Mouse (Mus musculus) kidney, adult 18-20 months (tissue): Measurements from ENCODE around the gene Taf10.

ENCODE experiments used
- DNase-seq: peaks from one replicate; pipeline ENCODE4 v3.0.0; 2021

Gene Taf10

DNA sequence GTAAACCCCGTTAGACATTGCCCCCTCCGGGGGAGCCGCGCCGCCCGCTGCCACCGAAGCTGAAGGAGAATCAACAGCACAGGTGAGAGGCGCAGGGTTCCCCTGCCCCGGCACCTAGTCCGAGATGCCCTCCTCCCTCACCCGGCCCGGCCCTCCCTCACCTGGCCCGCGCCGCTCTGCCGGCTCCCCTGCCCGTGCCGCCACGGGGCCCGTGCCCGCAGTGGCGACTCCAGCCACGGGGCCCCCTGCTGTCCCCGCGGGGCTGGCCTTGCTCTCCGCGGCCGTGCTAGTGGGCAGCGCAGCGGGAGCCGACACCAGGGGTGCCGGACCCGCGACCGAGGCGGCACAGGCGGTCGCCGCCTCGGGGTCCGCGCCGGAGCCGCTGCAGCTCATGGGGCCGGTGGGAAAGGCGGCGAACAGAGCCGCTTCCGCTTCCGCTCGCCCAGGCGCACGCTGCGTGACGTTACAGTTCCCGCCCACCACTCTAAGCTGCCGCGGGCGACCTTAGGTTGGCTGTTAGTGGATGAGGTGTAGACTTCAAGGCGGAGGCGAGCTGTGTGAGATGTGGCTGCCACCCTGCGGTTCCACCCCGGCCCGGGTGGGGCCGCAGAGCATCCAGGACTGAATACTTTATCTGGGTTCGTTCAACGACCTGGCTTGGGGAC, at the start of gene Taf10:
Taf10 (minus strand) TSS at position 436 of the 665 bp plus-strand sequence.
- DNase-seq = peak; percentile 90

DNA sequence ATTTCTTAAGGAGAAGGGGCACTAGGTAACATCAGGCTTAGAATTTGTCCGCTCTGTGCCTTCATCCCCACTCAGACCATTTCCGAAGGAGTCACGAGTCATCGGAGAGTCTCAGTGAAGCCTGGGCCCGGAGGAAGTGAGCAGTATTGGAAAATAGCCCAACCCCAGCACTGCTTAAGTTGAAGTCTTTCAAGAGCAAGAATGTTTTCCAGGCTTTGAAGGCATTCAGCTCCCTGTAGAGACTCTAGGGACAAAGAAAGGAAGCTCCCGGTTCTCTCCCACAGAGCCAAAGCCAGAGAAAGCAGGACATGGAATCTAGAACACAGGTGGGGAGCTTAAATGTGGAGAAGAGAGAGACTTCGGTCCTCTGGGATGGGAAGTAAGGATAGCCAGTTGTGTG, 49.5 kb upstream of the Taf10 start:
- DNase-seq = no peak

DNA sequence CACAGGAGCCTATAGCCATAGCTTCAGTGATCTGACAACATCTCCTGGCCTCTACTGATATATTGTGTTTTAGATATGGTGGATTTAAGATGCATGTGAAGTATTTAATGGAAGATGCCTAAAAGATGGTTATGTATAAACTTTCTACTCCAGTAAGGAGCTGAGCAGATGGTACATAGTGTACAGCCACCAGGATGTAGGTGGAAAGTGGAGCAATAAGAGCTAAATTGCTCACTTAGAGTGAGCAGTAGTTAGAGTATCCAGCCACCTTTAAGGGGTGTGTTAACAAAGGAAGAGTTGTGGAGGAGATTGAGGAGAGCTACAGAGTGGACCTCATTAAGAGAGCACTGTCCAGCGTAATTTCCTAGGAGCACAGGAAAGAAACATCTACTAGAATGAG, 47.0 kb upstream of the Taf10 start:
- DNase-seq = no peak

DNA sequence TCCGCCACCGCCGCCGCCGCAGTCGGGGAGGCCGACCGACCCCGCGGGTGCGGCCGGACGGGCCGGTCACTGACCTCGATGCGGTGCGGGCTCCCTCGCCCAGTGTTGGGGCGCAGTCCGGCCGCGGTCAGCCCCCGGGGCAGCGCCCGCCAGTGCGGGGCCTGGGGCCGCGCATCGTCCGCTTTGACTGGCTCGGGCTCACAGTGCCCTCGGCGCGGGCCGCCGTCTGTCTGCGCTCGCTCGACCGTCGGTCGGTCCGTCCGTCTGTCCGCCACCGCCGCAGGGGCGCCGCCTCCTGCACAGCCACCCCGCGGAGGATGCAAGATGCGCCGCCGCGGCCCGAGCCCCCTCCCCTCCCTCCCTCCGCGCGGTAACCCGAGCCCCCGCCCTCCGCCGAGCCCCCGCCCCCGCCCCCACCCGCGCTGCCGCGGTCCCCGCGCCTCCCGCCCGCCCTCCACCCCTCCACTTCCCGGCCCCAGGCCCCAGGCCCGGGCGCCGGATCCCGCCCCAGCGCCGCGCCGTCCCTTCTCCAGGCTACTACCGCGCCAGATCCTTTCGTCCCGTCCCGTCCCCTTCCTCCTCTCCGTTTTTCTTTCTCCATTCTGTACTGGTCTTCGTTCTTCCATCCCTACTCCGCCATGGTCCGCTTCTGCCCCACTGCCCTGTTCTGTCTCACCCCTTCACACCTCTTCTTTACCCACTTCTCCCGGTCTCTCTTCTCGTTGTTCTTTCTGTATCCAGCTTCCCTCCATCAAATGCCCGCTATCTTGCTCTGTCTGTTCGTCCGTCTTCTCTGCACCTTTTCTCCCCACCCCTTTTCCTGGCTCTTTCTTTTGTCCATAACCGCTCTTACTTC, 43.4 kb upstream of the Taf10 start, which contains the start of gene Dchs1:
Dchs1 (minus strand) TSS at position 370 of the 856 bp plus-strand sequence.
- no peak for DNase-seq

DNA sequence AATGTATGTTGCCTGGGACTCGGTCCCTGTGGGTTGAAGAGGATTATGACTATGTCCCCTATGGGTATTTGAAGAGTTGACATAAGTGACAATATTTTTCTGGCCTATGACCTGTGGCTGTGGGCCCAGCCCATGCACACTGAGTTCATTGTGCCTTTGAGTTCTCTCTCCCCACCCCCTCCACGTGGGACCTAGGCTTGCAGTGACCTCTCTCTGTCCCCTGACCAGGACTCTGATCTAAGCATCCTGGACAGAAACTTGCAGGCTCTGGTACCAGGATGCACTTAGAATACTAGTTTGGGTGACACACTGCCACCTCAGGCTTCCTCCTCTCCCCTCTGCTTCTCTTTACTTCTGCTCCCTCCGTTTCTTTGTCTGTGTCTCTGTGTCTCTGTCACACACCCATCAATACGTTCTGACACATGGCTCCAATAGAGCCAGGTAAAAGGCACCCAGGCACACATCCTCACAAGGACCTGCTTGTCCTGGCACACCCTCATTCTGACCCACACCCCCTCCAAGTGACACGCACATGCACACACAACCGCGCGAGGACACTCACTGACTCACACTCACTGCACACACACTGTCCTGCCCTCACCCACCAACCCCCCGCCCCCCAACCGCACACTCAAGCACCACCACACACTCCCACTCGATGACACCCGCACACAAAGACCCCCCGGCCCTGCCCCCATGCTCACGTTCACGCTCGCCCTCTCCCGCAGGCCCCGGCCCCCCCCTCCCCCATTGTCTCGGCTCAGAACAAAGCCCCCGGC, 42.5 kb upstream of the Taf10 start:
- DNase-seq = no peak

DNA sequence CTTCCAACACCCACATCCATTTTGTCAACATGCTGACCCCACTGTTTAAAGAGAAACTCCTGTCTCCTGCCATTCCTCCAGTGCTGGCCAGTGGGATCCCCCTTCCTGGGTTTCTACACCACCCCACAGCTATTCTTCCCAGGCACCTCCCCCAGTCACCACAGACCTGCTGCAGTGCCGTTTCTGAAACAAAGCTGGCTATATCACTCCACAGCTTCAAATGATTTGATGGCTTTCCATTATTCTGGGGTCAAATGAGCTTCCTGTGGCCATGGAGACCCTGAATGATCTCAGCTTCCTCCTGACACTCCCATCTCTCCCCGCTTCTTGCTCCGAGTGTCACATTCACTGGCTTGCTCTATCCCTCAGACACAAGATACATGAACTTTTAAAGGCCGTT, 40.4 kb upstream of the Taf10 start:
- DNase-seq = no peak

DNA sequence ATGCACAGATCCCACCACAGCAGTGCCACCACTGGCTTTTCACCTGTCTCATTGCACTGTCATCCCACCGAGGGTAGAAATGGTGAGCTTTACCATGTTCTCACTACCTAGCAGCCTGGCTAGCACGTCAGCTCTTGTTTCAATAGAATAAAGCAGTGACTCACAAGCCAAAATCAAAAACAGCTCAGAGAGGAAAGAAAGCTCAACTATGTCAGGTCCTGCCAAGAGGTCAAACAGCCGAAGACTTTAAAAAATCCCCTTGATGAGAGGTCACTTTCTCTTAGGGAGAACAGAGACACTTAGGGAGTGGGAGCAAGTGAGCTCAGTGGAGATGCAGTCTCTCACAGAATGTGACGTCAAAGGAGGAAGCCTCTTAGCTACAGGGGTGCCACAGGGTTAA, 39.7 kb upstream of the Taf10 start:
- no peak for DNase-seq

DNA sequence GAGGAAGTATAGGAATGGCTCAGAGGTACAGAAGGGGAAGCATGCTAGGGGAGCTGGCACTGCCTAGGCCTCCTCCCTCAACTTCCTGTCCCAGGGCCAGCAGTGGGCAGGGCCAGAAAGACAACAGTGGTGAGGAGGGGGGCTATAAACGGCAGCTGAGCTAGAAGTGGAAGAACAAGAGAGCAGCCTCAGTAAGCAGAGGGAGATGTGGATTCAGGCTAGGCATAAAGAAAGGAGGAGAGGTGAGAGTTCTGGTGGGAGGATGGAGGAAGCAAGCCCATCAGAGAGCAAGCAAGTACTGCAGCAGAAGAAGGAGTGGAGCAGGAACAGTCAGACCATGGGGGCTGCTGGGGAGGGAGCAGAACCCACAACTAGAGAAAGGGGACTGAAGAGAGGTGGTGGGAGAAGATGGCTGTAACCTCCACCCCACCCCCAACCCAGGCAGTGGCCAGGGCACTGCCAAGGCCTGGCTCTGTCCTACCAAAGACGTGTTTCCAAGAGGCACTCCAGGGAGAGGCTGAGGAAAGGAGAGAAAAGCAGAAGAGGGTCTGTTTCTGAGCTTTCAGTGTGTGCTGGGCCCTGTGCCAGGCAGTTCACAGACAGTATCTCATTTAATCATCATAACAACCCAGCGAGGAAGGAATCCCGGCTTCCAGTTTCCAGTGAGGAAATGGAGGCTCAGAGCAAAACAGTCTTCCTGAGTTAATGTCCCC, 34.5 kb upstream of the Taf10 start:
- no peak for DNase-seq

DNA sequence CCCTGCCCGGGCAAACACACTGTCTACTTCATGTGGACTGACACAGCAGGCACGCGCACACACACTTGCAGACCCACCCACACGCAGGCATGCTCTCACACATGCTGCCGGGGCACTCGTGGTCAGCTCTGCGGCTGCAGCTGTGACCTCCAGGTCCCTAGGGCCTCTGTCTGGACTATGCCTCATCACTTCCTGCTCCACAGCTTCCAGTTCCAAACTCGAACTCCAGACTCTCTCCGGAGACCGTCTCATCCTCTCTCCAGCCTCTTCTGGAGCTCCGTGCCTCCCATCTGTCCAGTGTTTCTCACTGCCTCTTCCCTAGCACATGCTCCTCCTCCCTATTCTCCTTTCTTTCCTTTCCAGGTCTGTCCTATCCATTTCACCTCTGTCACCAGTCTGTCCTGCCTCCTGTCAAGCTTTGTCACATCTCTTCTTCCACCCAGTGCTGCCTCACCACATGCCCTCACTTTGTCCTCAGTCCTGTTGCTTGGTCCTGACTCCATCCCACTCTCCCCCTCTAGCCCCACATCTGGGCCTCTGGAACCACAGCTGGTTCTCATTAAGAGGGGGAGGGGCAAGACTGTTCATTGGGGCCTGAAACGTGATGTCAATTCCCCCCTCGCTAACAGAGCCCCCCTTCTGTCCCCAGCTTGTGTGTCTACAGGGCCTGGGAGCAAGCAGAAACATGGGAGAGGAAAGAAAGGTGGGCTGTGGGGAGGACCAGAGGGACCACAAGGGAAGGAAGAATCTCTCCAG, 33.8 kb upstream of the Taf10 start:
- DNase-seq = peak; percentile 48

DNA sequence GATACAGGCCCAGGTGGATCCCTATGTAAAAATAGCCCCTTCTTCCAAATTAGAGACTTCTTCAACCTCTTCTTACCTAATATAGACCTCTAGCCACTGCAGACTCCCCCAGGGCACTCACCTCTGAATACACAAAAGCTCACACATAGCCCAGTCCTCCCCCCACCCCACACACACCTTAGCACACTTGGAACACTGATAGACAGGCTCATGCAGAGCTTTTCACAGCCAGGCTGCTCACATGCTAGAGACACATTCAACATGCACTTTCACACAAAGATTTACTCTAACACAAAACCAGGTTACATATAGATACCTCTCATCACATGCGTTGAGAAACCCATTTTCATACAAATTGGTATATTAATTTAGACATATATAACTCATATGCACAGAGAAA, 33.2 kb upstream of the Taf10 start:
- no peak for DNase-seq

DNA sequence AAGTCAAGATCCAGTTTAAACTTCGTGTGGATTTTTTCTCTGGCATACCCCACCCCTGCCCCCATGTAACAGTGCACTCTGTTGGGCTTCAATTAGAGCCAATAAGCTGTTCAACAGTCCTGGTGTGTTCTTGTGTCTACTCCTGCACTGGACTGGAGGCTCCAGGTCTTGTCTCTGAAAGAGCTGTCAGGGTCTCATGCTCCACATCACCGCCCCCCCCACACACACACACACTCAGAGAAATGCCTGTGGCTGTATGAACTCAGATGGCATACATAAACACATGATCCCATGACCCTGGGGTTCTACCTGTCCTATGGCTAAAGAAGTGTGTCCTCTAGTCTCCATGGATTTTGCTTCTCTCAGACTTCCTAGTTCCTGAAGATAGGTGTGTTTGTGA, 31.9 kb upstream of the Taf10 start:
- no peak for DNase-seq

DNA sequence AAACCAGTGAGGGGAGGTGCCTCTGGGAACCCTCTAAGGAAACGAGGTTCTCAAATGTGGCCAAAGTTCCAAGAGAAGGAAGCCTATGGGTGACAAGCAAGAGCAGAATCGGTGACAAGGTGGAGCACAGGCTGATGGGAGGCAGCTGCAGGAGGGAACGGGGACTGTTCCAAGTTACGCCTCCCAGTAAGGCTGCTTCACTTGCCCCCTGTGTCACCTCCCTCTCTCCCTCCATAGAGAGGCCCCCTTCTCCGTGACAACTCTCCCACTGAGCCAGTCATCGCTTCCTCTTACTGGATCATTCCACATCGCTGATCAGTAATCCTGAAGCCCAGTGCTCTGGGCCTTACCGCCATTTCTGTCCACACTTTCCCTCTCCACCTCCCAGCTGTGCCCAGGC, 30.5 kb upstream of the Taf10 start:
- no peak for DNase-seq

DNA sequence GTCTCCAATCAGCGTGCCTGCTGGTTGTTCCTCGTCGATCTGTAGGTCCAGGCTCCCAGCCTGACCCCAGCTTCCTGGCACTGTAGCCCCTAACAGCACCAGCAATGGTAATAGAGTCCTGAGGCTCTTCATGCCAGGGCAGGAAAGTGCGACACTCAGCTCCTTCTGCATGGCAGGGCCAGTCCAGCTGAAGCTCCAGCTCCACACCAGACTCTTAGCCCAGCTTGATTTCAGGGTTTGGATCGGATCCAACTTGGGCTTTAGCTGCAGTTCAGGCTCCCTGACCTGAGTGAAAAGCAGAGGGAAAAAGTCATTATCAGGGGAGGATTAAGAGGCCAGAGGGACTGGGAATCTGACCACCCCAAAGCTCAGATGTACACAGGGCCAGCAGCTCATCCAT, 28.9 kb upstream of the Taf10 start:
- no peak for DNase-seq

DNA sequence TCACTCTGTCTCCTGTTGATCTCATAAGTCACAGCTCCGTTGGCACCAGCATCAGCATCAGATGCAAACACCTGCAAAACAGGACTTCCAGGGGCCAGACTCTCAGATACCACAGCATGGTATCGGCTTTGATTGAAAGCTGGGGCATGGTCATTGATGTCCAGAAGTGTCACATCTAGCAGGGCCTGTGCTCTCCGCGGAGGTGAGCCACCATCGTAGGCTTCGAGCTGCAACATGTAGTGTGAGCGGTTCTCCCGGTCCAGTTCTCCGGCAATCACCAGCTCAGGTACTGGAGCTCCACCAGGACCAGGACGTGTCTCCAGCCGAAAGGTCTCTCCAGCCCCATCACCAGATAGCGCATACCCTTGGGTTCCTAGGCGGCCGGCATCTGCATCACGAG, 28.2 kb upstream of the Taf10 start:
- DNase-seq = no peak

DNA sequence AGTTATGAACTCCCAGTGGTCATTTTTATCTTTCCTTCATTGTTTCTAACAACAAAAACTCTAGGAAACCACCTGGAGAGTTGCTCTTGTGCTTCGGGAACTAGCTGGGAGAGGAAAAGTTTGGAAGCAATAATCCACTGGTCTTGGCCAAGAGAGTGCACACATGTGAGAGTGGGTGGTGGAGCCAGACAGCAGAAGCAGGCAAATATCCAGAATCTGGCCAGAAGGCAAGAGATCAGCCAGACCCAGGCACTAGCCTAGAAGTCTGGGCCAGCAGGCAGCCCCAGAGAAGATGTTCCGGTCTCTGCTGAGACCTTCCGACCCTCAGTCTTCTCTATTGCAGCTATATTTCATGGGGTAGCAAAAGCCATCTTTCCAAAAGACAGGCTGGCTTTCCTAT, 25.8 kb upstream of the Taf10 start:
- DNase-seq = no peak

DNA sequence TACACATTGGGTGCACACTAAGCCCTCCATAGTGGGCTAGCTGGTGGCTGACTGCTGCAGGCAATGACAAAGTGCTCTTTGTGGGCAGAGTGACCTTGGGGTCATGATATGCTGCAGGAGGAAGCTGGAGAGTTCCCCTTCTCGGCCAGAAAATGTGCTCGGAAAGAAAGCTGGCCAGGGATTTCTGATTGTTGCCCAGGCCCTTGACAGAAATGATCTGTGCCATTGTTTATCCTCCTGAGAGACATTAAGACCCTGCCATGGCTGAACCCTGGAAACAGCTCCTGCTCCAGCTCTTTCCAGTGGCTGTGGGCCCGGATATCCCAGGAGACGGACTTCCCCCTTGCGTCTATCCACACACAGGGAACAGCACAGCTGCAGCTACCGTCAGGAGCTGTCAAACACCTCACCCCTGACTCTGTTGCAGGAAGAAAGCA, 23.6 kb upstream of the Taf10 start:
- DNase-seq = peak; percentile 34

DNA sequence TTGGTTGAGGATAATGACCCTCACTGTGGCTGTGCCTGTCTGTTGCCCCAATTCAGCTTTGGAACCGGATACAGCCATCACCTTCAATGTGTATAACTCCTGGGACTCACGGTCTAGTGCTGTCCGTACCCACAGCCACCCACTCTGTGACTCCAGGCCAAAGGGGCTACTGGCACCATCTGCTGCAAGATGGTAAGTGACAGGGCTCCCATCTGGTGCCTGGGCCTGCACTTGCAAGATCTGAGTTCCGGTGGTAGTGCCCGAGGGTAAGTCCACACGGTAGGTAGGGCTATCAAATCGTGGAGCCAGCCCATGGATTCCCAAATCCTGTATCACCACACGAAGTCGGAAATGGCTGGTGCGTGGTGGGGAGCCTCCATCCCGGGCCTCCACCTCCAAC, 20.2 kb upstream of the Taf10 start:
- no peak for DNase-seq

DNA sequence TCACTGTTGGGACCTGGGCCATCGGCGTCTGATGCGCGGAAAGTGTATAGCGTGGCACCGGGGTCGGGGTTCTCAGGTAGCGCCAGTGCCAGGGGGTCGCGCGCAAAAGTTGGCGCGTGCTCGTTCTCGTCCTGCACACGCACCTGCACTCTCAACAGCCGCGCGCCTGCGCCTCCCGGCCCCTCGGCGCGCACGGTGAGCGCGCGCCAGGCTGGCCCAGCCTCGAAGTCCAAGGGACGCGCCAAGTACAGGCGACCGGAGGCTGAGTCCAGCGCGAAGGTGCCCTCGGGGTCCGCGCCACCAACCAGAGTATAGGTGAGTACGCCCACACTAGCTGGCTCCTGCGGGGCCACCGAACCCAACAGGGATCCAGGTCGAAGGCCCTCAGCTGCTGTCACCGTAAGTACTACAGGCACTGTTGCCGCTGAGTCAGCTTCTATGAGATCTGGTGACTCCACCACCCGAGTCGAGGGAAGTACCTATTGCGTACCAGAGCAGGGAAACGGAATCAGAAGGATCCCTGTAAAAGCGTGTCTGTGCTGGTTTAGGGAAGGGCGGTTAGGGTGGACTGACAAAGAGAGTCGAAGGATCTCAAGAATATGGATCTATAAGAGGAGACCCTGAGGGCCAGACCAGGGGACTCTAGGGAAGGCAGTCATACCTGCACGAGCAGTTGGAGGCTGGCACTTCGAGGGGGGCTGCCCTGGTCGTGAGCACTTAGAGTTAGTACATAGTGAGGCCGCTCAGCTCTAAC, 18.5 kb upstream of the Taf10 start:
- DNase-seq = no peak

DNA sequence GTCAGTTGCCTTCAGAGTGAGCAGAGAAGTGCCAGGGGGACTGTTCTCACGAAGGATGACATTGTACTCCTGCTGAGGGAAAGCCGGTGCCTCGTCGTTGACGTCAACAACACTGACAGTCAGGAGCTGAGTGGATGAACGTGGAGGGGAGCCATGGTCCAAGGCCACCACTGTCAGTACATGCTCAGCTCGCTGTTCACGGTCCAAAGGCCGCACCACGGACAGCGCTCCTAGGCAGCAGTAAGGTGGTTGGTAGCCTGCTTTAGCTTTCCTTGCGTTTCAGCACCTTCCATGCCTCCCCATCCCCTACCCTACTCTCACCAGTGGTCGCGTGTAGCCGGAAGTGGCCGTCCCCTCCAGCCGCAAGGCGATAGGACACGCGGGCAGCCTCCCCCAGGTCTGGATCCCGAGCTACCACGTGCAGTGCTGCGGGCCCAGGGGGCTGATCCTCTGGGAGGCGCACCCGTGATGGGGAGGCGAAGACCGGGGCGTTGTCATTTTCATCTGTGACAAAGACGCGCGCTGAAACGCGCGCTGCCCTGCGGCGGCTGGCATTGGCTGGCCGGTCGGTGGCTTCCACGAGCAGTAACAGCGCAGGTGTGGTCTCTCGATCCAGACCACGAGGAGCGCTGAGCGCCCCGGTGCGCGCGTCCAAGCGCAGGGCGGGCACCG, 17.8 kb upstream of the Taf10 start:
- DNase-seq = no peak

DNA sequence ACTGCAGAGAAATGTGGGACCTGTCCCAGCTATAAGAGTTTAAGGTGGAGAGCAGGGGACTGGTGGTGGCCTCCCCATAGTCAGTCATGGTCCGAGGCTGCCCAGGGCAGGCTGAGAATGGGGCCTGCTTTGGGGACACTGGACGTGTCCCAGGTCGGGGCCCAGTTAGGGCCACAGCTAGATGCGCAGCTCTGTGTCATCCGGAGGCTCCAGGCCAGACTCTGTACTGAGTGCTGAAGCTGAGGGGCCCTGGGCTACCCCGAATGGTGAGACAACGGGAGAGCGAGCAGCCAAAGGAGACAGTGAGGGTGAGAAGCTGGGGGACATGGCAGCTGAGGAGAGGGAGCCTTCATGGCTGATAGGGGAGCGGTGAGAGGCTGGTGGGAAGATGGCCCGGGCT, 9.1 kb upstream of the Taf10 start:
- DNase-seq = no peak

DNA sequence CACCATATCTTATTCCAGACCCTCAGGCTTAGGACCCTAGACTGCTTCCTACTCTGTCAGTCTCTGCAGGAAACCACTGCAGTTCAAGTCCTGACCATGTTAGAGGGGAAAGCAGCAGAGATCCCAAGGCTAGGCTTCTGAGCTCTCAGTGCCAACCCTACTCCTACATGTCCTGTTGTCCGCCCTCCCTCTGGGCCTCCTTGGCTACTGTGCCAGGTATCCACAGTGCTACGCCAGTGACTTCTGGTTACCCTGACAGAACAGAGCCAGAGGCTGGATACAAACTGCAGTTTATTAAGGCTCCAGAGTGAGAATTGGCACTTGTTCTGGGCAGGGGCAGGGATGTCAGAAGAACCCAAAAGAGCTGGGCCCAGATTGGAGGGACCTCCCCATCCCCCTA, 8.6 kb upstream of the Taf10 start:
- DNase-seq = no peak
